Mouse (Mus musculus) MEL (cell line): ENCODE data around the gene 2810021J22Rik. TPM values are rescaled to one million over a fixed set of nuclear protein-coding genes. Genes with fewer than 3 reads are reported as not detected.

Experiments
- DNase-seq: peaks from one replicate; pipeline ENCODE4 v3.0.0; 2011; ENCODE audit warnings: low read depth, low spot score
- H3K27ac ChIP-seq: 2 replicates; pipeline ENCODE4 v1.5.1; 2012; ENCODE audit warnings: low read depth, mild to moderate bottlenecking, control low read depth, low read length, moderate library complexity; ENCODE audit not compliant: control insufficient read depth
- H3K27me3 ChIP-seq, 2 experiments: fragments of 150-350 bp in 1 of 2; sonication (generic) in 1 of 2; 2 replicates each; pipeline ENCODE4 v1.6.1; 2012; ENCODE audit warnings: low read length in 2 of 2, mild to moderate bottlenecking in 2 of 2, improper control_type of control experiment in 1 of 2, moderate library complexity in 1 of 2; ENCODE audit not compliant: insufficient read depth in 2 of 2, control insufficient read depth in 1 of 2
- H3K36me3 ChIP-seq, 2 experiments: 2 replicates each; pipeline ENCODE4 v1.6.1; 2012 to 2014; ENCODE audit warnings: low read length in 2 of 2, improper control_type of control experiment in 1 of 2, inconsistent platforms in 1 of 2, mild to moderate bottlenecking in 1 of 2; ENCODE audit not compliant: insufficient read depth in 2 of 2, control insufficient read depth in 1 of 2
- H3K4me1 ChIP-seq, 2 experiments: fragments of 150-350 bp in 1 of 2; sonication (generic) in 1 of 2; 2 replicates each; pipeline ENCODE4 v1.6.1; 2012; ENCODE audit warnings: low read length in 2 of 2, improper control_type of control experiment in 1 of 2, mild to moderate bottlenecking in 1 of 2; ENCODE audit not compliant: insufficient read depth in 2 of 2, control insufficient read depth in 1 of 2
- H3K4me3 ChIP-seq, 2 experiments: fragments of 150-350 bp in 1 of 2; sonication (generic) in 1 of 2; 2 replicates each; pipeline ENCODE4 v1.5.1; 2012; ENCODE audit warnings: low read depth in 2 of 2, low read length in 2 of 2, mild to moderate bottlenecking in 2 of 2, moderate library complexity in 2 of 2, control low read depth in 1 of 2, improper control_type of control experiment in 1 of 2; ENCODE audit not compliant: control insufficient read depth in 1 of 2, insufficient read depth in 1 of 2
- H3K79me2 ChIP-seq: 2 replicates; pipeline ENCODE4 v1.6.1; 2012; ENCODE audit warnings: mild to moderate bottlenecking, low read length, moderate library complexity; ENCODE audit not compliant: control insufficient read depth, poor library complexity, insufficient read depth
- H3K9ac ChIP-seq: 2 replicates; pipeline ENCODE4 v1.6.1; 2012; ENCODE audit warnings: low read depth, mild to moderate bottlenecking, control low read depth, low read length, moderate library complexity; ENCODE audit not compliant: control insufficient read depth, poor library complexity, severe bottlenecking
- H3K9me3 ChIP-seq: fragments of 150-350 bp; sonication (generic); replicated peaks from 2 replicates; pipeline ENCODE4 v1.6.1; 2012; ENCODE audit warnings: mild to moderate bottlenecking, low read length, improper control_type of control experiment, moderate library complexity; ENCODE audit not compliant: insufficient read depth
- BHLHE40 ChIP-seq: IDR thresholded peaks from 2 replicates; pipeline ENCODE4 v1.6.1; 2012; ENCODE audit warnings: low read depth, mild to moderate bottlenecking, inconsistent platforms, low read length, improper control_type of control experiment, borderline replicate concordance
- CHD1 ChIP-seq: IDR thresholded peaks from 2 replicates; pipeline ENCODE4 v1.6.1; 2012; ENCODE audit warnings: low read depth, mild to moderate bottlenecking, inconsistent platforms, low read length, improper control_type of control experiment
- CHD2 ChIP-seq: IDR thresholded peaks from 2 replicates; pipeline ENCODE4 v1.6.1; 2011; ENCODE audit warnings: low read length, improper control_type of control experiment
- E2F4 ChIP-seq: IDR thresholded peaks from 2 replicates; pipeline ENCODE4 v1.6.1; 2011; ENCODE audit warnings: low read depth, low read length, improper control_type of control experiment, borderline replicate concordance
- ELF1 ChIP-seq: IDR thresholded peaks from 2 replicates; pipeline ENCODE4 v1.6.1; 2014; ENCODE audit warnings: low read depth, mild to moderate bottlenecking, inconsistent platforms, low read length, improper control_type of control experiment, moderate library complexity
- EP300 ChIP-seq, 2 experiments: IDR thresholded peaks; 2 replicates each; pipeline ENCODE4 v1.6.1; 2011; ENCODE audit warnings: improper control_type of control experiment in 2 of 2, low read length in 2 of 2, low read depth in 1 of 2, mild to moderate bottlenecking in 1 of 2
- ETS1 ChIP-seq: IDR thresholded peaks from 2 replicates; pipeline ENCODE4 v1.6.1; 2012; ENCODE audit warnings: low read depth, mild to moderate bottlenecking, inconsistent platforms, low read length, improper control_type of control experiment, moderate library complexity
- GABPA ChIP-seq: IDR thresholded peaks from 2 replicates; pipeline ENCODE4 v1.6.1; 2012; ENCODE audit warnings: low read depth, mild to moderate bottlenecking, inconsistent platforms, low read length, improper control_type of control experiment, moderate library complexity
- GATA1 ChIP-seq: IDR thresholded peaks from 2 replicates; pipeline ENCODE4 v1.6.1; 2011; ENCODE audit warnings: low read depth, low read length, improper control_type of control experiment
- HCFC1 ChIP-seq: IDR thresholded peaks from 2 replicates; pipeline ENCODE4 v1.6.1; 2012; ENCODE audit warnings: low read depth, mild to moderate bottlenecking, inconsistent platforms, low read length, improper control_type of control experiment, moderate library complexity
- JUND ChIP-seq: IDR thresholded peaks from 2 replicates; pipeline ENCODE4 v1.6.1; 2011; ENCODE audit warnings: low read depth, mild to moderate bottlenecking, improper control_type of control experiment, low read length
- KAT2A ChIP-seq: conservative IDR thresholded peaks from 2 replicates; pipeline ENCODE4 v1.6.1; 2012; ENCODE audit warnings: low read depth, low read length, improper control_type of control experiment, inconsistent platforms
- MAFK ChIP-seq: IDR thresholded peaks from 2 replicates; pipeline ENCODE4 v1.6.1; 2011; ENCODE audit warnings: low read depth, mild to moderate bottlenecking, low read length, improper control_type of control experiment, borderline replicate concordance
- MAX ChIP-seq: IDR thresholded peaks from 2 replicates; pipeline ENCODE4 v1.6.1; 2011; ENCODE audit warnings: low read length, improper control_type of control experiment
- MAZ ChIP-seq: IDR thresholded peaks from 2 replicates; pipeline ENCODE4 v1.6.1; 2012; ENCODE audit warnings: low read depth, mild to moderate bottlenecking, inconsistent platforms, low read length, improper control_type of control experiment
- MEF2A ChIP-seq: IDR thresholded peaks from 2 replicates; pipeline ENCODE4 v1.6.1; 2014; ENCODE audit warnings: low read depth, mild to moderate bottlenecking, inconsistent platforms, low read length, improper control_type of control experiment; ENCODE audit not compliant: poor library complexity, insufficient replicate concordance, severe bottlenecking; ENCODE audit errors: extremely low read depth
- MXI1 ChIP-seq: IDR thresholded peaks from 2 replicates; pipeline ENCODE4 v1.6.1; 2011; ENCODE audit warnings: mild to moderate bottlenecking, low read depth, low read length, improper control_type of control experiment
- MYB ChIP-seq: IDR thresholded peaks from 2 replicates; pipeline ENCODE4 v1.6.1; 2011; ENCODE audit warnings: mild to moderate bottlenecking, low read depth, low read length, improper control_type of control experiment
- MYC ChIP-seq: IDR thresholded peaks from 2 replicates; pipeline ENCODE4 v1.6.1; 2011; ENCODE audit warnings: low read depth, mild to moderate bottlenecking, low read length, improper control_type of control experiment, moderate library complexity
- NELFE ChIP-seq: IDR thresholded peaks from 2 replicates; pipeline ENCODE4 v1.6.1; 2011; ENCODE audit warnings: low read depth, low read length, improper control_type of control experiment
- NRF1 ChIP-seq: IDR thresholded peaks from 2 replicates; pipeline ENCODE4 v1.6.1; 2014; ENCODE audit warnings: low read depth, mild to moderate bottlenecking, inconsistent platforms, low read length, improper control_type of control experiment, moderate library complexity; ENCODE audit not compliant: poor library complexity, insufficient read depth, severe bottlenecking
- POLR2AphosphoS2 ChIP-seq: IDR thresholded peaks from 2 replicates; pipeline ENCODE4 v1.6.1; 2011; ENCODE audit warnings: low read length, improper control_type of control experiment
- POLR2AphosphoS5 ChIP-seq: IDR thresholded peaks from 2 replicates; pipeline ENCODE4 v1.6.1; 2012; ENCODE audit warnings: low read depth, borderline replicate concordance, mild to moderate bottlenecking, inconsistent platforms, low read length, moderate library complexity, mixed read lengths
- RAD21 ChIP-seq: IDR thresholded peaks from 2 replicates; pipeline ENCODE4 v1.6.1; 2011; ENCODE audit warnings: mild to moderate bottlenecking, low read depth, low read length, improper control_type of control experiment
- RCOR1 ChIP-seq: IDR thresholded peaks from 2 replicates; pipeline ENCODE4 v1.6.1; 2012; ENCODE audit warnings: low read depth, mild to moderate bottlenecking, inconsistent platforms, low read length, improper control_type of control experiment
- SIN3A ChIP-seq: IDR thresholded peaks from 2 replicates; pipeline ENCODE4 v1.6.1; 2012; ENCODE audit warnings: low read length, improper control_type of control experiment, inconsistent platforms
- SMC3 ChIP-seq: IDR thresholded peaks from 2 replicates; pipeline ENCODE4 v1.6.1; 2011; ENCODE audit warnings: low read depth, low read length, improper control_type of control experiment
- TAL1 ChIP-seq: IDR thresholded peaks from 2 replicates; pipeline ENCODE4 v1.6.1; 2012; ENCODE audit warnings: mild to moderate bottlenecking, inconsistent platforms, low read length, moderate library complexity, mixed read lengths
- TBP ChIP-seq: IDR thresholded peaks from 2 replicates; pipeline ENCODE4 v1.8.0; 2011; ENCODE audit warnings: low read depth, low read length, improper control_type of control experiment
- TCF12 ChIP-seq: IDR thresholded peaks from 2 replicates; pipeline ENCODE4 v1.6.1; 2014; ENCODE audit warnings: low read depth, mild to moderate bottlenecking, inconsistent platforms, low read length, improper control_type of control experiment, moderate library complexity
- UBTF ChIP-seq: IDR thresholded peaks from 2 replicates; pipeline ENCODE4 v1.6.1; 2012; ENCODE audit warnings: low read depth, mild to moderate bottlenecking, inconsistent platforms, low read length, improper control_type of control experiment, moderate library complexity, borderline replicate concordance; ENCODE audit not compliant: insufficient read depth
- USF1 ChIP-seq: IDR thresholded peaks from 2 replicates; pipeline ENCODE4 v1.6.1; 2014; ENCODE audit warnings: low read depth, mild to moderate bottlenecking, inconsistent platforms, low read length, improper control_type of control experiment, moderate library complexity
- USF2 ChIP-seq, 2 experiments: IDR thresholded peaks; 2 replicates each; pipeline ENCODE4 v1.6.1; 2011 to 2012; ENCODE audit warnings: improper control_type of control experiment in 2 of 2, low read length in 2 of 2, borderline replicate concordance in 1 of 2, inconsistent platforms in 1 of 2, low read depth in 1 of 2, mild to moderate bottlenecking in 1 of 2; ENCODE audit not compliant: insufficient read depth in 1 of 2
- ZC3H11A ChIP-seq: IDR thresholded peaks from 2 replicates; pipeline ENCODE4 v1.6.1; 2012; ENCODE audit warnings: low read depth, mild to moderate bottlenecking, inconsistent platforms, low read length, improper control_type of control experiment
- ZKSCAN1 ChIP-seq: IDR thresholded peaks from 2 replicates; pipeline ENCODE4 v1.6.1; 2012; ENCODE audit warnings: low read depth, mild to moderate bottlenecking, inconsistent platforms, low read length, improper control_type of control experiment, moderate library complexity
- ZNF384 ChIP-seq: IDR thresholded peaks from 2 replicates; pipeline ENCODE4 v1.6.1; 2012; ENCODE audit warnings: low read depth, mild to moderate bottlenecking, inconsistent platforms, low read length, improper control_type of control experiment
- polyA plus RNA-seq, 2 experiments: library from polyadenylated mRNA; stranded (reverse) in 1 of 2; unstranded in 1 of 2; fragments of >175 nt in 1 of 2; fragments of >200 nt in 1 of 2; gene quantifications; 2 replicates each; pipeline versions ENCODE4 v1.2.1 to v1.2.4; 2012; ENCODE audit warnings: low replicate concordance in 2 of 2, low read depth in 1 of 2; ENCODE audit not compliant: insufficient read length in 2 of 2, insufficient read depth in 1 of 2, missing spikeins in 1 of 2
- total RNA-seq: library from RNA; depleted of rRNA; stranded (reverse); fragments of 300-350 nt; gene quantifications from 2 replicates; pipeline ENCODE4 v1.2.3, GENCODE M21; 2012

2810021J22Rik gene
- total and polyA plus RNA-seq, 3 experiments = 5.8 to 6.2 TPM; not detected in 1

GRCm38 (mm10) chr11:58846919-58847461 lies 20.0 kb upstream of the 2810021J22Rik start, which contains the start of gene Gm12258:
Gene Gm12258, plus strand, starts transcription at chr11:58847158.
- no peaks in the 10 kb centered on the region; a peak in 1 of 4 replicates for H3K27me3 ChIP-seq
- H3K4me1 ChIP-seq = peaks cover 2 to 5% of the 10 kb centered on the region in 2 experiments; a peak in 2 of 4 replicates
- H3K9ac ChIP-seq = peak within 1 kb of the TSS; percentile 91
- peak within 1 kb of the TSS; percentile 78 for H3K27ac ChIP-seq
- H3K4me3 ChIP-seq = peak within 1 kb of the TSS; percentile 79 to 97
- peaks cover 3 to 9% of the 10 kb centered on the region in 2 experiments; a peak in 3 of 4 replicates for H3K36me3 ChIP-seq
- H3K9me3 ChIP-seq = no peaks in the 10 kb centered on the region
- H3K79me2 ChIP-seq = peaks cover 6% of the 10 kb centered on the region; the same call in 1 of the 2 replicates
- peak; percentile 100 for DNase-seq
- peak; percentile 76 for TF ChIP-seq HCFC1
- TF ChIP-seq POLR2AphosphoS5 = no peak
- no peak for TF ChIP-seq MAFK
- no peak for TF ChIP-seq ZNF384
- peak; percentile 54; the same call in 1 of the 2 replicates for TF ChIP-seq RCOR1
- no peak for TF ChIP-seq GABPA
- TF ChIP-seq USF1 = no peak
- peak; percentile 71 for TF ChIP-seq MAX
- no peak for TF ChIP-seq BHLHE40
- TF ChIP-seq MEF2A = no peak
- peak; percentile 66; the same call in 1 of the 2 replicates for TF ChIP-seq POLR2AphosphoS2
- TF ChIP-seq MYB = no peak
- no peak for TF ChIP-seq ZC3H11A
- no peak for TF ChIP-seq TAL1
- no peak; the same call in 1 of the 2 replicates for TF ChIP-seq NRF1
- peak; percentile 47 for TF ChIP-seq GATA1
- TF ChIP-seq CHD2 = peak; percentile 88
- TF ChIP-seq ETS1 = peak; percentile 38; the same call in 1 of the 2 replicates
- TF ChIP-seq ZKSCAN1 = no peak
- TF ChIP-seq E2F4 = peak; percentile 65; the same call in 1 of the 2 replicates
- TF ChIP-seq UBTF = no peak
- no peak for TF ChIP-seq USF2 (IDR thresholded peaks at IDR 0.05; ENCODE audit: borderline replicate concordance in 1 of 2, insufficient read depth in 1 of 2, low read depth in 1 of 2, low read length in 2 of 2)
- TF ChIP-seq NELFE = peak; percentile 73
- TF ChIP-seq CHD1 = no peak
- TF ChIP-seq MXI1 = peak; percentile 65; the same call in 1 of the 2 replicates
- TF ChIP-seq SIN3A = peak; percentile 81
- peak in 1 of 2 experiments; percentile 45; a peak in 1 of 4 replicates for TF ChIP-seq EP300 (IDR thresholded peaks at IDR 0.05; ENCODE audit: low read depth in 1 of 2, low read length in 2 of 2)
- TF ChIP-seq ELF1 = peak; percentile 88
- no peak for TF ChIP-seq JUND
- 0 out of 2 replicates have a peak, but pooled peaks have one; percentile 46 for TF ChIP-seq MYC
- no peak for TF ChIP-seq MAZ
- no peak for TF ChIP-seq SMC3
- TF ChIP-seq TCF12 = 0 out of 2 replicates have a peak, but pooled peaks have one; percentile 28
- 0 out of 2 replicates have a peak, but pooled peaks have one; percentile 41 for TF ChIP-seq KAT2A
- no peak for TF ChIP-seq RAD21
- peak; percentile 72 for TF ChIP-seq TBP
